Mouse (Mus musculus) kidney, adult 2 months (tissue): Measurements from ENCODE around the gene Mrpl52. TPM values are rescaled to one million over a fixed set of nuclear protein-coding genes. Genes with fewer than 3 reads are reported as not detected.

Experiments
- DNase-seq: peaks from one replicate; pipeline ENCODE4 v3.0.0; 2021
- H3K27ac ChIP-seq: fragments of 200-500 bp; 2 replicates; pipeline ENCODE4 v1.5.1; 2012; ENCODE audit warnings: low read depth, low read length, control low read depth, inconsistent platforms; ENCODE audit not compliant: insufficient read depth
- H3K27me3 ChIP-seq: fragments of 200-500 bp; replicated peaks from 2 replicates; pipeline ENCODE4 v1.6.1; 2012; ENCODE audit warnings: mild to moderate bottlenecking, moderate library complexity, low read length, inconsistent platforms; ENCODE audit not compliant: control insufficient read depth, insufficient read depth
- H3K36me3 ChIP-seq: fragments of 200-500 bp; 2 replicates; pipeline ENCODE4 v1.6.1; 2012; ENCODE audit warnings: mild to moderate bottlenecking, moderate library complexity, low read length, inconsistent platforms; ENCODE audit not compliant: control insufficient read depth, insufficient read depth
- H3K4me1 ChIP-seq: fragments of 200-500 bp; 2 replicates; pipeline ENCODE4 v1.6.1; 2011; ENCODE audit warnings: low read length; ENCODE audit not compliant: control insufficient read depth, insufficient read depth
- H3K4me3 ChIP-seq: fragments of 200-500 bp; 2 replicates; pipeline ENCODE4 v1.5.1; 2011; ENCODE audit warnings: mild to moderate bottlenecking, low read depth, low read length, control low read depth; ENCODE audit not compliant: insufficient read depth
- CTCF ChIP-seq: fragments of 200-500 bp; conservative IDR thresholded peaks from 2 replicates; pipeline ENCODE4 v1.5.1; 2011; ENCODE audit warnings: low read depth, mild to moderate bottlenecking, control low read depth, low read length, moderate library complexity, mixed read lengths; ENCODE audit not compliant: insufficient read depth, insufficient read length
- POLR2A ChIP-seq: fragments of 200-500 bp; IDR thresholded peaks from one replicate; pipeline ENCODE4 v1.6.1; 2011; ENCODE audit warnings: low read depth, low read length, control low read depth
- WGBS: fragments of 180-500 bp; shearing (Covaris S2); methylation state at CpG from one replicate; pipeline ENCODE4 v1.1.7; 2018; 5-methylcytosine and 5-hydroxymethylcytosine counted together
- polyA plus RNA-seq: library from polyadenylated mRNA; depleted of rRNA; stranded (reverse); fragments of >200 nt; gene quantifications from 2 replicates; pipeline ENCODE4 v1.2.3, GENCODE M21; 2012

Mrpl52 gene
- polyA plus RNA-seq, 1 experiment: 425 TPM

DNA sequence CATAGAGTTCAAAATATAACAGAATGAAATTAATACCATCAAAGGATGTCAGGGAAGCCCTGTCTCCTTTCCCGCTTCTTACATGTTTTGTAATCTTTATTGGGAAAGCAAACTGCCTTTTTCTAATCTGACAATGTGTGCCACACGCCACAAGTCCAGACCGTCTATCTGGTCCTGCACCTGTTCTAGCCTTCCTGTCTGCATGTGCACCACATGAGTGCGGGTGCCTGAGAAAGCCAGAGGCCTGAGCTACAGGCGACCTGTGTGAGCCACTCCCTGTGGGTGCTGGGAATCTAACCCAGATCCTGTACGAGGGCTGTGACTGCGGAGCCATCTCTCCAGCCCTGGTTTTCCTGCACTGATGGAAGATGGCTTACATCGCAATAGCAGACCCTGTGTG is 42.3 kb upstream of the Mrpl52 start:
- peak overlapping the region; percentile 55 for H3K27ac ChIP-seq
- WGBS: 86% methylated on average over 8 of the region's 8 CpGs
- H3K36me3 ChIP-seq: no peaks in the 10 kb centered on the region
- DNase-seq: no peak
- no peak overlapping the region for H3K4me3 ChIP-seq
- peaks cover 48% of the 10 kb centered on the region for H3K4me1 ChIP-seq
- H3K27me3 ChIP-seq: no peaks in the 10 kb centered on the region
- TF ChIP-seq POLR2A (no peak), CTCF (no peak)

DNA sequence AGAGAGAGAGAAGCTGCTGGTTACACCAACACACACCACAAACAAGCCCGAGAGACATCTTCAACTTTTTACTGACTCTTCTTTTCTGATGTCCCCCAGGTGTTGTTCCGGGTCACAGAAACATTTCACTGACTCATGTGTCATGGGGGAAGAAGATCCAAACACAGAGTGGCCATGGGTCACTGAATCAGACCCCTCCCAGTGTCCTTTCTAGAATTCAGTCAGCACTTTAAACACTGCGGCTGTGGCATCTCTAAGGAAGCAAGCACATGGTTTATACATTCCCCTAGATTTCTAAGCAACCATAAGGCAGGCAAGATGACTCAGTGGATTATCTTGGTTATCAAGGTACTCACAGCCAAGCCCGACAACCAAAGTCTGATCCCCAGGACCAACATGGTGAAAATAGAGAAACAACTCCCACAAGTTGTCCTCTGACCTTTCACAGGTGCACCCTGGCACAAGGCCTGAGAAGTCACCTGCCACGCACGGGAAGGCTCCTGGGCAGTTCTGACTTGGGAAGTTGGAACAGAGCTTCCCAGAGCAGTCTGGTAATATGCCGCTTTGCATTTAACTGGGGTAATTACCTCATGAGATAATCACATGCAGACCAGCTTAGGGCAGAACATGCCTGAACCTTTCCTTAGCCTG is 40.6 kb upstream of the Mrpl52 start:
- Histone ChIP-seq H3K36me3 (no peaks in the 10 kb centered on the region), H3K27me3 (no peaks in the 10 kb centered on the region), H3K4me1 (peaks cover 48% of the 10 kb centered on the region), H3K4me3 (no peak overlapping the region), H3K27ac (peak overlapping the region; percentile 76)
- TF ChIP-seq CTCF (no peak), POLR2A (no peak)
- 56% methylated on average over 7 of the region's 7 CpGs for WGBS
- peak; percentile 87 for DNase-seq

DNA sequence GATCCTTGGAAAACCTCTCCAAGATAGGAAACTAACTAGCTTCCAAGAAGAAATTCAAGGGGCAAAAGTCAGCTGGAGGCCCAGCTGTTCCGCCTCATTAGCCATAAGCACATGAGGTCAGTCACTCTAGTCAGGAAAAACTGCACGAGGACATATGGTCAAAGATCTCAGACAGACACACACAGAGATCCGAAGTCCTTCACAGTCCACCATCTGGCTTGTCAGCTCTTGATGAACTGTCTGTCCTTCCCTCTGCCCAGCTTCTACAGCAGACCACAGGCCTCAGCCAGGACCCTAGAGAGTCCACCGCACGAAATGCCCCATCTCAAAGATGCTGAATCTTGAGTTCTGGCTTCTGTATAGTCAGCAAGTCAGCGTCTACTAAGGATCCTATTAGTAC is 39.2 kb upstream of the Mrpl52 start:
- WGBS: 36% methylated on average over 6 of the region's 6 CpGs
- Histone ChIP-seq H3K4me1 (peaks cover 35% of the 10 kb centered on the region), H3K4me3 (no peak overlapping the region), H3K27me3 (no peaks in the 10 kb centered on the region), H3K27ac (peak overlapping the region; percentile 67), H3K36me3 (no peaks in the 10 kb centered on the region)
- TF ChIP-seq POLR2A (no peak), CTCF (no peak)
- peak; percentile 95 for DNase-seq

DNA sequence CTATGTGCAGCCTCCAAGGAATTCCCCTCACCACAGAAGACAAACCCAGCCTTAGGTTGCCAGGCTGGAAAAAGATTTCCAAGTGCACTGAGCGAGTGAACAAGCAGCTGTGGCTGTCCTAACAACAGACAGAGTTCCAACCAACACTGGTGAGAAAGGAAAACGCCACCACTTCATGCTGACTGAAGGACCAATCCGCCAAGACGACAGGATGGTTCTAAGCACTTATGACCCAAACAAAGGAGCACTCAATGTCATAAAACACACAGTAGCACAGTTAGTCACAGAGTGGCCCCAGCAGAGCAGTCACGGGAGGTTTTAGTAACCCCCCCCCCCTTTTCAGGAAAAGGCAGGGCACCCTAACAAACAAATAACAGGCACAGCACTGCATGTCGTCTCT is 35.9 kb upstream of the Mrpl52 start:
- Histone ChIP-seq H3K27ac (no peak overlapping the region; the same call in 1 of the 2 replicates), H3K4me1 (peaks cover 30% of the 10 kb centered on the region), H3K36me3 (no peaks in the 10 kb centered on the region; the same call in 1 of the 2 replicates), H3K4me3 (no peak overlapping the region), H3K27me3 (no peaks in the 10 kb centered on the region)
- 57% methylated on average over 6 of the region's 6 CpGs for WGBS
- TF ChIP-seq POLR2A (no peak), CTCF (no peak)
- no peak for DNase-seq

DNA sequence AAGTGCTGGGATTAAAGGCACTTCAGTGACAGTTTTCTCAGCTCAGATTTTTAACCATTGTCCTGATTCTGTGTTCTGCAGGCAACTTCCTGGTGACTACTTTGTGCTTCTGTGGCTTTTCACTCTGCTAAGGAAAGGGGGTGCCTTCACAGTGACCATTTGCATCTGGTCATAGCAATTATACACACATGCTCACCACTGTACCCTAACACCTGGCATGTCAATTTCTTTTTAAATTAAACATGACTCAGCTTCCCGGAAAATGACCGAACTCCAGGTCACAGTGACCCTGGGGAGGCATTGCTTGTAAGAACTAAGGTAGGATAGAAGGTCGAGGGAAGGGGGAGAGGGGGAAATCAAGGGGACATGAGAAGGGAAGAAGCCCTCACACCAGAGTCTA is 32.9 kb upstream of the Mrpl52 start:
- H3K4me3 ChIP-seq: no peak overlapping the region
- no peak for DNase-seq
- WGBS: 35% methylated on average over 3 of the region's 3 CpGs
- H3K27ac ChIP-seq: peak overlapping the region; percentile 71
- no peaks in the 10 kb centered on the region; the same call in 1 of the 2 replicates for H3K36me3 ChIP-seq
- TF ChIP-seq CTCF (no peak), POLR2A (no peak)
- H3K27me3 ChIP-seq: no peaks in the 10 kb centered on the region
- H3K4me1 ChIP-seq: peaks cover 33% of the 10 kb centered on the region; the same call in 1 of the 2 replicates

DNA sequence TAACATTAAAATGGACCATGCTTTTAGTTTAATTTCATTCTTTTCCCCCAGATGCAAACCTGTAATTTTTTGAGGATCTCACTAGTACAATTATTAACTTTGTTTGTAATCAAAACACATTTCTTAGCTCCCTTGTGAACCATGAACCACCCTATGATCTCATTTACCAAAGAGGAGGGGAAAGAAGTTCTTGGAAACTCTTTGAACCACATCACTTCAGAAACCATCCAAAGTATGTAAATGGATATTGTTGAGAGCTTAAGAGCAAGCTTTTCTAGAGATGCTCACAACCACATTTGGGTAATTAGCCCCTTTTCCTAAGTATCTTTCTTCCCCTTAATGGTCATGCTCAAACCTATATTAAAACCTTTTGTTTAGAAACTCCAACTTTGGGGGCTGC is 32.4 kb upstream of the Mrpl52 start:
- H3K4me3 ChIP-seq: no peak overlapping the region
- TF ChIP-seq CTCF (no peak), POLR2A (no peak)
- DNase-seq: peak; percentile 81
- H3K27me3 ChIP-seq: no peaks in the 10 kb centered on the region
- peaks cover 32% of the 10 kb centered on the region; the same call in 1 of the 2 replicates for H3K4me1 ChIP-seq
- H3K36me3 ChIP-seq: no peaks in the 10 kb centered on the region; the same call in 1 of the 2 replicates
- H3K27ac ChIP-seq: peak overlapping the region; percentile 42

DNA sequence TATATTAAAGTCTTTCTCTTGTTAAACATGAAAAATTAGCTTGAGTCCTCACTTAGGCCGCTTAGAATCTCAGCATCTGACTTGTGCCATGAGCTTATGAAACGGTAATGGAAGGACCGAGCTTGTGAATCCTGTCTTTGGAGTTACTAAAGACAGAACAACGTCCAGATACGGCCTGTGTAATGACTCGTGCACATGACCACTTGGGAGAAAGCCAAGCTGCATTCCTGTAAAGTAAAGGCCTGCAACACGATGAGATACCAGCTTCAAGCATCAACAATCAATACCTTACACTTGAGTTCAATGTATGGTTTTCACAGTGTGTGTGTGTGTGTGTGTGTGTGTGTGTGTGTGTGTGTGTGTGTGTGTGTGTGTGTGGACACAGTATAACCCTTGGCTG is 30.0 kb upstream of the Mrpl52 start:
- no peak for DNase-seq
- Histone ChIP-seq H3K27ac (0 out of 2 replicates have a peak overlapping the region, but pooled peaks have one; percentile 37), H3K27me3 (no peaks in the 10 kb centered on the region), H3K36me3 (no peaks in the 10 kb centered on the region; the same call in 1 of the 2 replicates), H3K4me1 (peaks cover 32% of the 10 kb centered on the region; the same call in 1 of the 2 replicates), H3K4me3 (no peak overlapping the region)
- TF ChIP-seq CTCF (no peak), POLR2A (no peak)
- WGBS: 43% methylated on average over 7 of the region's 7 CpGs
